Mouse (Mus musculus): ENCODE measurements around the gene Rexo1. TPM values are rescaled to one million over a fixed set of nuclear protein-coding genes. Genes with fewer than 3 reads are reported as not detected.

Gene Rexo1
- polyA plus RNA-seq (2012): 237 and 340 TPM in 2 replicates

GRCm38 (mm10) chr10:80561116-80561944 lies at the start of gene Rexo1:
Gene Rexo1, minus strand, starts transcription at chr10:80561560.

GRCm38 (mm10) chr10:80605721-80606120 lies 44.4 kb upstream of the Rexo1 start, which contains the start of gene Gm49322:
Gene Gm49322, plus strand, starts transcription at chr10:80606021.

GRCm38 (mm10) chr10:80602698-80603325 lies 41.5 kb upstream of the Rexo1 start, which contains the start of the genes Scamp4 and Adat3:
Gene Scamp4, plus strand, starts transcription at chr10:80602872.
Gene Adat3, plus strand, starts transcription at chr10:80602880.

GRCm38 (mm10) chr10:80589879-80590854 lies 28.8 kb upstream of the Rexo1 start, which contains the start of gene Abhd17a:
Gene Abhd17a, minus strand, starts transcription at chr10:80590341.

GRCm38 (mm10) chr10:80577195-80578130 lies 16.1 kb upstream of the Rexo1 start, which contains the start of gene Klf16:
Gene Klf16, minus strand, starts transcription at chr10:80577321.

GRCm38 (mm10) chr10:80538710-80539394 lies 22.5 kb downstream of the Rexo1 start, which contains the start of gene Atp8b3:
Gene Atp8b3, minus strand, starts transcription at chr10:80539124.

GRCm38 (mm10) chr10:80494732-80495131 lies 66.6 kb downstream of the Rexo1 start, which contains the start of gene Onecut3:
Gene Onecut3, plus strand, starts transcription at chr10:80494835.

Other genes starting within 250 kb of the Rexo1 start
- 74.9 and 88.4 TPM in 2 replicates for gene 2310011J03Rik, start 241.0 kb downstream of the Rexo1 start, polyA plus RNA-seq (2012)
- 18.0 and 23.1 TPM in 2 replicates for gene Pcsk4, start 232.1 kb downstream of the Rexo1 start, polyA plus RNA-seq (2012)
- gene Reep6, start 231.6 kb downstream of the Rexo1 start, polyA plus RNA-seq (2012): 13.1 and 18.3 TPM in 2 replicates
- gene Adamtsl5, start 213.1 kb downstream of the Rexo1 start, polyA plus RNA-seq (2012): 7.0 and 10.4 TPM in 2 replicates
- 0.23 and 0.25 TPM in 2 replicates for gene Plk5, start 205.1 kb downstream of the Rexo1 start, polyA plus RNA-seq (2012)
- 29.8 and 33.4 TPM in 2 replicates for gene Mex3d, start 173.9 kb downstream of the Rexo1 start, polyA plus RNA-seq (2012)
- 234 and 278 TPM in 2 replicates for gene Mbd3, start 162.0 kb downstream of the Rexo1 start, polyA plus RNA-seq (2012)
- gene Uqcr11, start 154.7 kb downstream of the Rexo1 start, polyA plus RNA-seq (2012): 1,352 and 1,389 TPM in 2 replicates
- gene Tcf3, start 127.9 kb downstream of the Rexo1 start, polyA plus RNA-seq (2012): 552 and 623 TPM in 2 replicates
- gene Onecut3, start 66.7 kb downstream of the Rexo1 start, polyA plus RNA-seq (2012): 0.01 and 0.04 TPM in 2 replicates
- gene Atp8b3, start 22.4 kb downstream of the Rexo1 start, polyA plus RNA-seq (2012): 0.06 and 0.09 TPM in 2 replicates
- 120 and 125 TPM in 2 replicates for gene Klf16, start 15.8 kb upstream of the Rexo1 start, polyA plus RNA-seq (2012)
- 412 and 620 TPM in 2 replicates for gene Abhd17a, start 28.8 kb upstream of the Rexo1 start, polyA plus RNA-seq (2012)
- gene Scamp4, start 41.3 kb upstream of the Rexo1 start, polyA plus RNA-seq (2012): 86.8 and 101 TPM in 2 replicates
- gene Adat3, start 41.3 kb upstream of the Rexo1 start, polyA plus RNA-seq (2012): 13.4 and 15.6 TPM in 2 replicates
- 1.1 and 1.3 TPM in 2 replicates for gene Gm49322, start 44.5 kb upstream of the Rexo1 start, polyA plus RNA-seq (2012)
- gene Csnk1g2, start 61.3 kb upstream of the Rexo1 start, polyA plus RNA-seq (2012): 452 and 519 TPM in 2 replicates
- 133 and 134 TPM in 2 replicates for gene Btbd2, start 95.5 kb upstream of the Rexo1 start, polyA plus RNA-seq (2012)
- gene Mknk2, start 116.6 kb upstream of the Rexo1 start, polyA plus RNA-seq (2012): 370 and 381 TPM in 2 replicates
- 37.5 and 39.8 TPM in 2 replicates for gene Mob3a, start 140.4 kb upstream of the Rexo1 start, polyA plus RNA-seq (2012)
- 8.4 and 16.4 TPM in 2 replicates for gene Izumo4, start 140.6 kb upstream of the Rexo1 start, polyA plus RNA-seq (2012)
- gene Ap3d1, start 180.7 kb upstream of the Rexo1 start, polyA plus RNA-seq (2012): 28.2 and 36.4 TPM in 2 replicates
- gene Dot1l, start 193.6 kb upstream of the Rexo1 start, polyA plus RNA-seq (2012): 125 and 175 TPM in 2 replicates
- gene Sf3a2, start 236.6 kb upstream of the Rexo1 start, polyA plus RNA-seq (2012): 664 and 723 TPM in 2 replicates
- 278 and 319 TPM in 2 replicates for gene Plekhj1, start 237.1 kb upstream of the Rexo1 start, polyA plus RNA-seq (2012)
- 2.5 and 3.9 TPM in 2 replicates for gene Amh, start 243.7 kb upstream of the Rexo1 start, polyA plus RNA-seq (2012)

Data from megakaryocyte-erythroid progenitor cell, adult 5 weeks (primary cell).